Mouse (Mus musculus): ENCODE results near the gene Acad8.

Acad8 gene

DNA sequence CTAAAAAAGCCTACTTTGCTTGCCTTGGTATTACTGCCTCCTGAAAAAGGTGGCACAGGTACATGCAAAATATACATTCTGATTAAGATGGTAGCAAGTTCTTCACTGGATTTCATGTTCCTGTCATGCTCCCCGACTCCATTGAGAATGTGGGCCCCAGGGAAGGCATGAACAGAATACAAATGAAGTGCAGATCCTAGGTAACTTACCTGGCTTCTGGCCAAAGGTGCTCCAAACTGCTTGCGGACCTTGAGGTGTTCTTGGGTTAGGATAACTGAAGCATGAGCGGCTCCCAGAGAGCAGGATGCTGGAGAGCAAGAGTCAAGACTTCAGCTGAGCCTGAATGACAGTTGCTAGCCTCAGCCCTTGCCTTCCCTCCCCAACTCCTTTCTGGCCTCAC, 20.6 kb downstream of the Acad8 start:
- peak; percentile 16 to 33 for DNase-seq

DNA sequence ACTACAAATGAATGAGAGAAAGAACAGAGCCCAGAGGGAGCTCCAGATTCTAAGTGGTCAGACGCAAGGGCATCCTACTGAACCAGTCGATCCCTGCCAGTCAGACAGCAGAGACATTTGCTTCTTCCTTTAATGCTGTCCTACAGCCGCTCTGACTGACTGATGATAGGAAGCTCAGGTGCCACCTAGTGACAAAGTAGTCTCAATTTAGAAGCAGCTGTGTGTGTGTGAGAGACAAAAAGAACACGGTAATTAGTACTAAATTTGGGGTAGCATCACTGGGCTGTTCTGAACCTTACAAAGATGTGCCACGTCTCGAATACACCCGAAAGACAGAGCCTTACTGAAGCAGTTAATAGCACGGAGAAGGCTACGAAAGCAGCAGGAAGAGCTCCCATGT, 21.6 kb downstream of the Acad8 start:
- DNase-seq: no peak

GRCm38 (mm10) chr9:26947790-26948189, 51.6 kb downstream of the Acad8 start:
- no peak for DNase-seq

GRCm38 (mm10) chr9:26924146-26924545, 75.2 kb downstream of the Acad8 start:
- DNase-seq: peak; percentile 45 to 47
